Mouse (Mus musculus) stomach, embryonic 15.5 days (tissue): ENCODE results near the gene Gm21083. TPM values are rescaled to one million over a fixed set of nuclear protein-coding genes. Genes with fewer than 3 reads are reported as not detected.
"Not testable (repeated sequence)": the region's sequence is repeated elsewhere in the genome, so short reads cannot be mapped to it uniquely, and the experiment has no call there.

Experiments
- ATAC-seq: fragments of 200-750 bp; cut with Nextera tagmentation; 2 replicates; pipeline ENCODE4 v1.8.0; 2017; ENCODE audit warnings: low read depth, moderate number of reproducible peaks, moderate TSS enrichment; ENCODE audit not compliant: insufficient read depth, low FRiP score
- H3K27ac ChIP-seq: fragments of 300-500 bp; sonication (generic); 2 replicates; pipeline ENCODE4 v1.5.1; 2015; ENCODE audit warnings: mild to moderate bottlenecking, inconsistent platforms
- H3K27me3 ChIP-seq: fragments of 300-500 bp; sonication (generic); replicated peaks from 2 replicates; pipeline ENCODE4 v1.6.1; 2015; ENCODE audit warnings: inconsistent platforms
- H3K36me3 ChIP-seq: fragments of 300-500 bp; sonication (generic); 2 replicates; pipeline ENCODE4 v1.6.1; 2015; ENCODE audit warnings: inconsistent platforms
- H3K4me1 ChIP-seq: fragments of 300-500 bp; sonication (generic); 2 replicates; pipeline ENCODE4 v1.6.1; 2015; ENCODE audit warnings: inconsistent platforms
- H3K4me2 ChIP-seq: fragments of 300-500 bp; sonication (generic); 2 replicates; pipeline ENCODE4 v1.6.1; 2015; ENCODE audit warnings: mild to moderate bottlenecking, inconsistent platforms
- H3K4me3 ChIP-seq: fragments of 300-500 bp; sonication (generic); replicated peaks from 2 replicates; pipeline ENCODE4 v1.5.1; 2015; ENCODE audit warnings: inconsistent platforms
- H3K9ac ChIP-seq: fragments of 300-500 bp; sonication (generic); 2 replicates; pipeline ENCODE4 v1.6.1; 2015; ENCODE audit warnings: inconsistent platforms
- H3K9me3 ChIP-seq: fragments of 300-500 bp; sonication (generic); 2 replicates; pipeline ENCODE4 v1.6.1; 2016; ENCODE audit warnings: inconsistent platforms
- WGBS: fragments of 180-500 bp; shearing (Covaris S2); methylation state at CpG from one replicate; pipeline ENCODE4 v1.1.7; 2015; 5-methylcytosine and 5-hydroxymethylcytosine counted together
- polyA plus RNA-seq: library from polyadenylated mRNA; unstranded; fragments of >200 nt; fragmentation: Nextera tagmentation; extraction: Ambion mirVana; gene quantifications from 2 replicates; pipeline ENCODE4 v1.2.1, GENCODE M21; 2015

The Gm21083 gene
- polyA plus RNA-seq: not detected in 2 replicates

GRCm38 (mm10) chr5:15577033-15577432 lies at the start of gene Gm21083:
TSS of gene Gm21083 (plus strand) at chr5:15577333.
- 60% methylated on average over 1 of the region's 1 CpGs for WGBS
- not testable (repeated sequence) for H3K27me3 ChIP-seq, H3K9me3 ChIP-seq, H3K36me3 ChIP-seq, H3K4me1 ChIP-seq, ATAC-seq, H3K4me2 ChIP-seq, H3K27ac ChIP-seq, H3K4me3 ChIP-seq, H3K9ac ChIP-seq

DNA sequence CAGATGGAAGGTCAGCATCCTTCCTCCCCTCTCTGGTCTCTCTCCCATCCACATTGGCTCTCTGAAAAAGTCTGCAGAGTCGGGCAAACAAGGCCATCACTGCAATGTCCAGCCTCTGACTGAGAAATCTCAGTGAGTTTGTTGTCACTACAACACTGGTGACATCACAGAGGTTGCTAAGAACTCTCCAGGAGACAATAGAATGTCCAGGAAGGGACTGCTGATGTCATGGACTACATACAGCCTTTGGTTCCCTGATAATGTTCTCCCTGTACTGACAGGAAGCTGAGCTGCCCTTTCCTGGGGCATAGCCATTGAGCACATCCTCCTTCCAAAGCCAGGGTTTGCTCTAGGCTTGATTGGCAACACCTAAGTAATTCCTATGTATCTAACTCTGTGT lies 48.0 kb upstream of the Gm21083 start, which contains the start of gene Gm21190:
Gm21190 (minus strand) TSS at position 101 of the 400 bp plus-strand sequence.
- not testable (repeated sequence) for H3K9me3 ChIP-seq, H3K4me2 ChIP-seq, H3K27me3 ChIP-seq, H3K36me3 ChIP-seq, H3K27ac ChIP-seq, H3K9ac ChIP-seq, H3K4me1 ChIP-seq, ATAC-seq, H3K4me3 ChIP-seq
- 20% methylated on average over 1 of the region's 1 CpGs for whole genome bisulfite sequencing

DNA sequence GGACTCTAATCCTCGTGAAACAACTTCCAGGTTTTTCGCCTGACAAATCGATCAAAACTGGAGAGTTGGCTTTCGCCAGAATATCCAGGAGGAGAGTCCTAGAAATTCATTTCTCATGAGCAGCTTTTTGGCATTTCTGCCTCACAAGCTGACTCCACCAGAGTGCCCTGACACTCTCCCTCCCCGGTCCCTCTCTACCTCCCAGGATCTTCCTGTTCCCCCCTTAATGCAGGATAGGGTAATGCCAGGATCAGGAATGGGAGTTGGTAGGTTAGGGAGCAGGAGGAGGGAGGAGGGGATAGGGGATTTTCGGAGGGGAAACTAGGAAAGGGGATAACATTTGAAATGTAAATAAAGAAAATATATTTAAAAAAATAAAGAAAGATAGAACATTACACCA lies 28.5 kb upstream of the Gm21083 start:
- 76% methylated on average over 6 of the region's 6 CpGs for WGBS
- H3K27me3 ChIP-seq, H3K9me3 ChIP-seq, H3K4me3 ChIP-seq, H3K27ac ChIP-seq, ATAC-seq, H3K9ac ChIP-seq, H3K4me1 ChIP-seq, H3K4me2 ChIP-seq, H3K36me3 ChIP-seq: not testable (repeated sequence)

DNA sequence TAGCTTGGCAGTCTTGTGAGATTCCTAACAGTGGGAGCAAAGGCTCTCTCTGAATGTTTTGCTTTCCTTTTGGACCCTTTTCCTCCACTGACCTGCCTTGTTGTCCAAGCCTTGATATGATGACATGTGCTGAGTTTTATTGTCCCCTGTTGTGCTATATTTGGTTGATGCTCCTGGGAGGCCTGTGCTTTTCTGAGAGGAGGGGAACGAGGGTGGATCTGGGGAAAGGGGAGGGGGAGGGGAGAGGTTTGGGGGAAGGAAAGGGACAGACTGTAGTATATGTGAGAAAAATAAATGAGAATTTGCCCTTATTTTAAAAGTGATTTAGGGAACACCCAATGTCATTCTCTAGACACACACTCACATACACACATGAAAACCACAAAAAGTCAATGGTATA lies 28.0 kb upstream of the Gm21083 start:
- not testable (repeated sequence) for H3K27ac ChIP-seq, H3K27me3 ChIP-seq, H3K4me2 ChIP-seq, H3K4me1 ChIP-seq, H3K9ac ChIP-seq, ATAC-seq, H3K4me3 ChIP-seq, H3K9me3 ChIP-seq, H3K36me3 ChIP-seq
- WGBS: 31% methylated on average over 1 of the region's 1 CpGs

GRCm38 (mm10) chr5:15549606-15550005 lies 27.5 kb upstream of the Gm21083 start:
- WGBS: 16% methylated on average over 3 of the region's 3 CpGs
- H3K36me3 ChIP-seq, H3K9me3 ChIP-seq, H3K4me1 ChIP-seq, H3K4me2 ChIP-seq, H3K27me3 ChIP-seq, H3K27ac ChIP-seq, ATAC-seq, H3K9ac ChIP-seq, H3K4me3 ChIP-seq: not testable (repeated sequence)

DNA sequence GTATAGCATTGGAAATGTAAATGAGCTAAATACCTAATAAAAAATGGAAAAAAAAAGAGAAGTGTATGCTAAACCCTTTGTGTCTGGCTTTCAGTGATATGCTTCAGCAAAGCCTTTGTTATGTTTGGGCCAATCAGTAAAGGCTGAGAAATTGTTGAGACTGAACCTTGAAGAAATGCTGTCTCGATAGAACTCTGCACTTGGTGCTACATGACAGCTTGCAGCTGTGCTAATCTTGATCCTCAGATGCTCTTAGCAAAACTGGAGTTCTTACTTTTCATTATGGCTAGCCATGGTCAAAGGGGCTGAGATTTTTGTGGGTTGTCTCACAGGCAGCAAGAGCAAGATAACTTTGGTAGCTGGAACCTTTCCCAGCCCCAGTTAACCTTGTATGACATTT lies 18.5 kb upstream of the Gm21083 start:
- H3K4me1 ChIP-seq, H3K9ac ChIP-seq, H3K4me2 ChIP-seq, H3K4me3 ChIP-seq, ATAC-seq, H3K36me3 ChIP-seq, H3K27me3 ChIP-seq, H3K9me3 ChIP-seq, H3K27ac ChIP-seq: not testable (repeated sequence)
- 51% methylated on average over 1 of the region's 1 CpGs for WGBS

GRCm38 (mm10) chr5:15561425-15562264 lies 15.5 kb upstream of the Gm21083 start:
- not testable (repeated sequence) for H3K27me3 ChIP-seq, H3K27ac ChIP-seq, H3K9ac ChIP-seq, H3K4me1 ChIP-seq, H3K36me3 ChIP-seq, H3K9me3 ChIP-seq, H3K4me2 ChIP-seq, H3K4me3 ChIP-seq
- ATAC-seq: peak; percentile 60
- 78% methylated on average over 3 of the region's 3 CpGs for WGBS

DNA sequence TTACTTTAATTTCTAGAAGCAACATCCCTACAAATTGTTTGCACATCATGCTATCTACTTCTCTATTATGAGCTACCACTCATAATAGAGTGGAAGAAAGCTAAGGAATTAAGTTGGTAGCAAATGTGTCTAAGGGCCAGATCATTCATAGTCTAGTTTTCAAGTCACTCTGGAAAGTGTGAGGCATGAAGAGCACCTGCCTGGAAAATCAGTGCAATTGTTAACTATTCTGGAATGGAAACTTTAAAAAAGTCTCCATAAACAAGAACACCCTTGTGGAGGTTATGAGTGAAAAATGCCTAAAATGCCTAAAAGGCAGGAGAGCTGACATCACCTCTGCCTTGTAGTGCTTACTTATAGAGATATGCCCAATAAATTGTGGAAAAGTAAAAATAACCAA lies 3.4 kb upstream of the Gm21083 start:
- not testable (repeated sequence) for H3K27me3 ChIP-seq, H3K9me3 ChIP-seq, H3K36me3 ChIP-seq, ATAC-seq, H3K4me3 ChIP-seq, H3K4me1 ChIP-seq, H3K9ac ChIP-seq, H3K4me2 ChIP-seq, H3K27ac ChIP-seq

GRCm38 (mm10) chr5:15586351-15586750 lies 9.2 kb downstream of the Gm21083 start:
- H3K4me1 ChIP-seq, H3K36me3 ChIP-seq, ATAC-seq, H3K9ac ChIP-seq, H3K27me3 ChIP-seq, H3K9me3 ChIP-seq, H3K27ac ChIP-seq, H3K4me2 ChIP-seq, H3K4me3 ChIP-seq: not testable (repeated sequence)

GRCm38 (mm10) chr5:15588291-15588690 lies 11.2 kb downstream of the Gm21083 start:
- H3K4me2 ChIP-seq, H3K9me3 ChIP-seq, ATAC-seq, H3K27ac ChIP-seq, H3K27me3 ChIP-seq, H3K36me3 ChIP-seq, H3K4me3 ChIP-seq, H3K9ac ChIP-seq, H3K4me1 ChIP-seq: not testable (repeated sequence)
- WGBS: 32% methylated on average over 6 of the region's 6 CpGs

GRCm38 (mm10) chr5:15590635-15591034 lies 13.5 kb downstream of the Gm21083 start:
- not testable (repeated sequence) for H3K4me3 ChIP-seq, ATAC-seq, H3K9me3 ChIP-seq, H3K36me3 ChIP-seq, H3K27me3 ChIP-seq, H3K4me2 ChIP-seq, H3K9ac ChIP-seq, H3K27ac ChIP-seq, H3K4me1 ChIP-seq
- WGBS: 60% methylated on average over 5 of the region's 5 CpGs

- H3K9ac ChIP-seq, H3K36me3 ChIP-seq, H3K9me3 ChIP-seq, H3K4me3 ChIP-seq, H3K4me2 ChIP-seq, H3K27ac ChIP-seq, H3K4me1 ChIP-seq, H3K27me3 ChIP-seq: not testable (repeated sequence)
- peak; percentile 22; the same call in 1 of the 2 replicates for ATAC-seq
- WGBS: 63% methylated on average over 2 of the region's 2 CpGs
Observed at GRCm38 (mm10) chr5:15591577-15591976, 14.4 kb downstream of the Gm21083 start.

DNA sequence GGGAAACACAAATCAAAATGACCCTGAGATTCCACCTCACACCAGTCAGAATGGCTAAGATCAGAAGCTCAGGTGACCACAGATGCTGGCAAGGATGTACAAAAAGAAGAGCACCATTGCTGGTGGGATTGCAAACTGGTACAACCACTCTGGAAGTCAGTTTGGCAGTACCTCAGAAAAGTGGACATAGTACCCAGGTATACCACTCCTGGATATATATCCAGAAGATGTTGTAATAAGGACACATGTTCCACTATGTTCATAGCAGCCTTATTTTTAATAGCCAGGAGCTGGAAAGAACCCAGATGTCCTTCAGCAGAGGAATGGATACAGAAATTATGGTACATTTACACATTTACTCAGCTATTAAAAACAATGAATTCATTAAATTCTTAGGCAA lies 21.7 kb downstream of the Gm21083 start:
- not testable (repeated sequence) for H3K4me2 ChIP-seq, H3K4me3 ChIP-seq, H3K27me3 ChIP-seq, H3K9me3 ChIP-seq, H3K4me1 ChIP-seq, ATAC-seq, H3K27ac ChIP-seq, H3K36me3 ChIP-seq, H3K9ac ChIP-seq
